Mouse (Mus musculus) adrenal gland, postnatal 25 days (tissue): ENCODE measurements around the gene Zfp493. TPM values are rescaled to one million over a fixed set of nuclear protein-coding genes. Genes with fewer than 3 reads are reported as not detected.
"Not testable (repeated sequence)": the region's sequence is repeated elsewhere in the genome, so short reads cannot be mapped to it uniquely, and the experiment has no call there.

Experiments
- DNase-seq: peaks from one replicate; pipeline ENCODE4 v3.0.0; 2021; ENCODE audit warnings: mixed read lengths
- long read RNA-seq: library from polyadenylated mRNA; stranded (forward); transcript quantifications from one replicate; pipeline ENCODE4 v2.0.0, GENCODE M21; 2021
- total RNA-seq: library from RNA; stranded (reverse); gene quantifications from 2 replicates; pipeline ENCODE4 v1.2.3, GENCODE M21; 2021

Gene Zfp493
- 3.9 and 4.6 TPM in 2 replicates for total RNA-seq
- long read RNA-seq, partial matches to known transcripts: 0 of 2 reads
- long read RNA-seq, other reads (novel, unspliced or antisense): 1 of 2 reads

- DNase-seq: peak; percentile 34
These were observed at the start of gene Zfp493 for GRCm38 (mm10) chr13:67779265-67780221. Gene Zfp493 (plus strand): TSS chr13:67779693.

DNA sequence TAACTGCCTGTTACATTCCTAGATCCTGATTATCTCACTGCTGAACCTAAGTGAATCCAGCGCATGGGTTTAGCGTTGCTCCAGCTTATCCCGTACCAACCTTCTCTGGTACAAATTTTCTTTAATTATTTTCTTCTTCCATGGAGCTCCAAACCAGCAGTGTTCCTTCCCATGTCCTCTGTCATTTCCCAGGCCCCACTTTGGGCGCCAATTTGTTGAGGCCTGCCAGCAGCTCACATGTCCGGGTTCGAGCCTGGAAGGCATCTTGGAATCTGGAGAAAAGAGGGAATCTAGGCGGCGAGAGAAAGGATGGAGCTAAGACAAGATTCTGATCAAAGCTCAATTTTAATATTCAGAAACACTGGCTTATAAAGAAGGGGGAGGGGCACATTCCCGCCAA is 45.1 kb upstream of the Zfp493 start:
- not testable (repeated sequence) for DNase-seq

- DNase-seq: no peak
These were observed 36.6 kb upstream of the Zfp493 start for GRCm38 (mm10) chr13:67742941-67743340.

DNA sequence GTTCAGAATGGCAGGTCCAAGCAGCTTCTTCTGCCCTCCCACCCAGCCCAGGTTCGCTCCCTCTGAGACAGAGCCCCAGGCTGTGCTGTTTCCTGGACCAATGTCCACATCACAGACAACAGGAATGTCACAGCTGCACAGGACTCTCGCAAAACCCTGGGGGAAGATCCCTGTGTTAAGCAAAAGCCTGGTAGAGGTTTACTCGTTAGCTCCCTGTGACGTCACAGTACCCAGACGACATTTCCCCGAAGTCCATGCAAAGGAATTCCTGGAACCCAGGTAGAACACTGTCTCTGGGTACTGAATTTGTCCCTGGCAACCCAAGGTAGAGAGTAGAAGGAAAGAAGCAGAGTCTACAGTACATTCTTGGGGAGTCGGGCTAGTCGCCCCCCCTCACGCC is 35.6 kb upstream of the Zfp493 start:
- no peak for DNase-seq

GRCm38 (mm10) chr13:67754333-67755306 is 24.9 kb upstream of the Zfp493 start, which contains the start of gene Zfp85:
Gene Zfp85 (minus strand): TSS chr13:67755228.
- DNase-seq: peak; percentile 68

DNA sequence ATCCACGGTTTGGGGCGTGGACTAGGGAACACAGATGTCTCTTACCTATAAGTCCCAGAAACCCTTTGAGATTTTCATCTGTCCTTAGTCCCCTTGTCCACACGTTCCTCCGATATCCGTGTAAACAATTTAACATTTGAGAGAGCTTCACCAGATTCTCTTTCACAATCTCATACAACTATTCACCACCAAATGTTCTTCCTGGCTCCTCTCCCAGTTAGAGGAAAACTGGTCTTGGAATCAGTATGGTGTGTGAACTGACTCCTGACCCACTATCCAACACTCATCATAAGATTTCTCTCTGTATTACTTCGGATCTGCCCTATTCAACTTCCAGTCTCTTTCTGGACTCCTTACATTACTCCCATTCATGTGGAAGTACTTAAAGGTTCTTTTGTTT is 23.7 kb upstream of the Zfp493 start:
- DNase-seq: no peak

DNA sequence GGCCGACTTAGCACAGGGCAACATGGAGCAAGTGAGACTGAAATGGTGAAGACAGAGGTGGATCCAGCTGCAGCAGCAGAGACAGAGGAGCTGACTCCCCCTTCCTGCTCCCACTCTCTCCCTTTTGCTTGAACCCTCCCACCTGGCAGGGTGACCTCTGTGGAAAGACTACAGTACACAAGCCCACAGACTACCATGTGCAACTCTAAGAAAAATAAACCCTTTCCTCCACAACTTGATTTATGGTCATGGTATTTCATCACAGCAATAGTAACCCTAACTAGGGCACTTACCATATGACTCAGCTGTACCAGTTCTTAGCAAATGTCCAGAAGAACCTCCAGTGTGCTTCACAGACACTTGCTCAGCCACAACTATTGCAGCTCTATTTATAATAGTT is 19.5 kb upstream of the Zfp493 start:
- DNase-seq: no peak

- no peak for DNase-seq
These were observed 16.3 kb upstream of the Zfp493 start for GRCm38 (mm10) chr13:67763031-67763768.

GRCm38 (mm10) chr13:67791921-67792455 is 12.5 kb downstream of the Zfp493 start:
- DNase-seq: no peak

DNA sequence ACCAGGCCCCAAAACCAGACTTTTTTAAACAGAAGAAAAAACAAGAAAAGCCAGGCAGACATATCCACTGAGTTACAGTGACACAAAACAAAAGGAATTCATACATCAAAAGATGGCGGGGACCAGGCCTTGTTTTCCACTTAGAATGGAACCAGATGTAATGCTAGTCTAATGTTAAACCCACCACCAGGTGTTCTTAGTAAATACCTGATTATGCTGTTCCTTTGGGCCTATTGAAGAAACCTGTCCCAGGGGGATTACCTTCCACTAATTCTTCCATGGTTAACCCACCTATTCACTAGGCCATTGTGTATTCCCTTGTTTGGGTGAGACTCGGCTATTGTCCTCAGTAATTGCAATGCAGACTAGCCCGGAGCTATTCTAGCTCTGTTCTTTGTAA is 19.1 kb downstream of the Zfp493 start:
- no peak for DNase-seq

DNA sequence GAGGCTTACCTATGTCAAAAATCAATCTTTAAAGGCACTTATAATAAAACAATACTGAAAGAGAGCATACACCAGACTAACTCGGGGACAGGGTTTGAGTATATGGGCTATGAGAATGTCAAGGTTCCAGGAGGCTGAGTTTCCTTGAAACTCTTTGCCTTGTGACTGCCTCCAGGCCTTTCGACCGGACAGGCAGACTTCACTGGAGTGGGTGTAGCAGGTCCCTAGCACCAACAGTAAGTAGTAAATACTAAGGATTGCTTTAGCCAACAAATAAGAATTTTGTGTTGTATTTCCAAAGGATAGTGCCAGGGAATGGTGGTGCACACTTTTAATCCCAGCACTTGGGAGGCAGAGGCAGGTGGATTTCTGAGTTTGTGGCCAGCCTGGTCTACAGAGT is 19.7 kb downstream of the Zfp493 start:
- DNase-seq: not testable (repeated sequence)

DNA sequence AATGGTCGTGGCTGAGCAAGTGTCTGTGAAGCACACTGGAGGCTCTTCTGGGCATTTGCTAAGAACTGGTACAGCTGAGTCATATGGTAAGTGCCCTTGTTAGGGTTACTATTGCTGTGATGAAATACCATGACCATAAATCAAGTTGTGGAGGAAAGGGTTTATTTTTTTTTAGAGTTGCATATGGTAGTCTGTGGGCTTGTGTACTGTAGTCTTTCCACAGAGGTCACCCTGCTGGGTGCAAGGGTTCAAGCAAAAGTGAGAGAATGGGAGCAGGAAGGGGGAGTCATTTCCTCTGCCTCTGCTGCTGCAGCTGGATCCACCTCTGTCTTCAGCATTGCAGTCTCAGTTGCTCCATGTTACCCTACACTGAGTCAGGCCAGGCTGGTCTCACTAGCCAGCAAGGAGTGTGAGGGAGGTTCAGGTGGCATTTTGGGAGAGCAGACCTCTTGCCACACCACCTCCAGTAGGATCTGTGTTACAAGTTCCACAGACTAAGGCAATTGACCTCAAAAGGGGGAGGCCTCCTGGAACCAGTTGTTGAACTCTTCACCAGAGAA is 32.2 kb downstream of the Zfp493 start:
- no peak for DNase-seq

DNA sequence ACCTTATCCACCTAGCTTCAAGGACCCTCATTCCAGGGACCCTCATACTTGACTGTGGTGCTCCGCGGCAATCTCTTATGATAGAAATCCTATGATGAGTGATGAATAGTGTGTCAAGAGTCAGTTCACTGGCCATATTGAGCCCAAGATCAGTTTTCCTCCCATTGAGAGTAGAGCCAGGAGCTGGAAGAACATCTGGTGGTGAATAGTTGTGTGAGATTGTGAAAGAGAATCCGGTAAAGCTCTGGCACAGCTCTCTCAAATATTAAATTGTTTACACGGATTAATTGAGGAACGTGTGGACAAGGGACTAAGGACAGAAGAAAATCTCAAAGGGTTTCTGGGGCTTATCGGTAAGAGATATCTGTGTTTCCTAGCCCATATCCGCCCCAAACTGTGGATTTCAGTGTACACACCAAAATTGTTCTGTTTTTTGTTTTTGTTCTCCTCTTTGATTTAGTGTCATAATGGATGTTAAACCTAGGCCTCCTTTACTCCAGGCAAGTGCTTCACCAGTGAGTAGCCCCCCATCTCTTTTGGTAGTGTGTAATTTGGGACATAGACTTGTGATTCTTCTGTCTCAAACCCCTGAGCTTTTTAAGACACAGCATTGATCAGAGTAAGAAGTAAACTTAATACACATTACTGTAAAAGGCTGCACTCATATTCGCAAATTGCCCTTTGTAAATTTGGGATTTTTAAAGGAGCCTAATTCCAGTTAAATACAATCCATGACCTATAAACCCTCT is 33.6 kb downstream of the Zfp493 start:
- DNase-seq: no peak

- peak; percentile 65 for DNase-seq
These were observed 34.5 kb downstream of the Zfp493 start, which contains the start of gene Zfp273 for GRCm38 (mm10) chr13:67813710-67814660. Gene Zfp273 (plus strand): TSS chr13:67813740.

DNA sequence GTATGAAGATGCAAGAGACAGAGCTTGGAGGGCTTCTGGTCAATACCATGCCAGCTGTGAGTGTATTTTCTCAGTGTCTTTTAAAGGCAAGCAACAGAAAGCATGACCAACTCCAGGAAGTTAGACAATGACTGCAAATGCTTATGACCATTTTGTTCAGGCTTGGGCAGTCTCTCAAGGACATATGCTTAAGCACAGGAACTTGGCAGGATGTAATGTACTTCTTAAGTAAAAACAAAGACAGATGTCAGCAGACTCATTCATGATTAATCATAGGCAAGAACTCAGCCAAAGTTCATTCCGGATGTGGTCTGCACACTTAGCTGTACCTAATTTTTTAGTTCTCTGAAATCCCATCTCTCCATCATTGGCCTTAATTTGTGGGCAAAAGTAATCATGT is 39.1 kb downstream of the Zfp493 start:
- no peak for DNase-seq

GRCm38 (mm10) chr13:67830911-67831336 is 51.4 kb downstream of the Zfp493 start, which contains the start of gene Gm10037:
Gene Gm10037 (plus strand): TSS chr13:67831106.
- DNase-seq: peak; percentile 33

- not testable (repeated sequence) for DNase-seq
These were observed 53.6 kb downstream of the Zfp493 start for GRCm38 (mm10) chr13:67833137-67833536.
